Mouse (Mus musculus) kidney, adult 2 months (tissue): ENCODE measurements around the gene Ruvbl1.

ENCODE experiments used
- CTCF ChIP-seq: fragments of 200-500 bp; conservative IDR thresholded peaks from 2 replicates; pipeline ENCODE4 v1.5.1; 2011; ENCODE audit warnings: low read depth, mild to moderate bottlenecking, control low read depth, low read length, moderate library complexity, mixed read lengths; ENCODE audit not compliant: insufficient read depth, insufficient read length
- POLR2A ChIP-seq: fragments of 200-500 bp; IDR thresholded peaks from one replicate; pipeline ENCODE4 v1.6.1; 2011; ENCODE audit warnings: low read depth, low read length, control low read depth

GRCm38 (mm10) chr6:88465181-88465920, at the start of gene Ruvbl1:
- TF ChIP-seq POLR2A (peak; percentile 5), CTCF (no peak)
